8 mouse cellular contexts compared by ENCODE assay signal in the genomic region with DNA sequence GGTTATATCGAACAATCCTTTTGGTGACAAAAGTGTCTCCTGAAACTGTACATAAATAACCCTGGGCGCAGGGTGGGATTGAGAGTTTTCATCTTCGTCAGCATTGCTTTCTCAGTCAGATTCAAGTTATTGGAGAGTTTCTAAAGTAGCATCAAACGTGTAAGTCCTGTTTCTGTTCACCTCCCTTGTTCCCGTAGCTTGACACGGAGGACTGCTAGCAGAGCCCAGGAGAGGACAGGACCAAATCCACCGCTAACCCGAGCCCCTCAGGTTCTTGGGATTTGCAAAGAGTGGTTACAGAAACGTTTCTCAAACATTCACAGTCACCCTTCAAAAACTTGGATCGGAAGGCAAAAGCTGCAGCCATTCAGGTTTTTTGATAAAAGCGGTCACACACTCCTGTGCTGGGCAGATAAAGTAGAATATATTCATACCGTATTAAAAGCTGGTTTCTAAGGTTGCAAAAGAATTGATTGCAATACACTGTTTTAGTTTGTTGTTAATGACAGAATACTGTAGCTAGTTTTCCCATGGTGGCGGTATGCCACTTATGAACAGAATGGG. TPM values are rescaled to one million over a fixed set of nuclear protein-coding genes. Genes with fewer than 3 reads are reported as not detected.
DNase-seq lines count a peak whose midpoint lies in the region; ATAC-seq and TF ChIP-seq lines count a peak whose summit lies in the region.

No protein-coding gene starts in this region.

- WGBS in kidney, postnatal 0 days: 27% methylated on average over 13 of the region's 13 CpGs
- WGBS in hindbrain, postnatal 0 days: 36% methylated on average over 13 of the region's 13 CpGs
- 32% methylated on average over 13 of the region's 13 CpGs for WGBS in midbrain, postnatal 0 days

- peak overlapping the region; percentile 81 for H3K4me2 ChIP-seq in kidney, postnatal 0 days (ENCODE audit: low read length)
- H3K4me2 ChIP-seq in hindbrain, postnatal 0 days (ENCODE audit: low read depth, low read length): peak overlapping the region; percentile 88
- H3K4me2 ChIP-seq in midbrain, postnatal 0 days (ENCODE audit: low read depth, low read length, poor library complexity, severe bottlenecking): peak overlapping the region; percentile 80

- no peak for ATAC-seq in kidney, postnatal 0 days (replicated peaks; ENCODE audit: low FRiP score, low read depth)
- no peak for ATAC-seq in hindbrain, postnatal 0 days
- ATAC-seq in midbrain, postnatal 0 days (ENCODE audit: low FRiP score): no peak

- peak overlapping the region; percentile 90 for H3K9ac ChIP-seq in kidney, postnatal 0 days (ENCODE audit: low read depth, low read length)
- H3K9ac ChIP-seq in hindbrain, postnatal 0 days (replicated peaks; ENCODE audit: low read length): peak overlapping the region; percentile 90
- peak overlapping the region; percentile 79 for H3K9ac ChIP-seq in midbrain, postnatal 0 days (replicated peaks; ENCODE audit: low read length, poor library complexity, severe bottlenecking)

- no peak for TF ChIP-seq CTCF in kidney, postnatal 0 days (IDR thresholded peaks at IDR 0.05; ENCODE audit: low read depth)
- TF ChIP-seq CTCF in hindbrain, postnatal 0 days (IDR thresholded peaks at IDR 0.05; ENCODE audit: low read depth): no peak
- no peak for TF ChIP-seq CTCF in midbrain, postnatal 0 days (IDR thresholded peaks at IDR 0.05)

- peak; percentile 21 for DNase-seq in kidney, postnatal 0 days (ENCODE audit: low spot score)
- DNase-seq in kidney, adult 18-20 months: no peak
- DNase-seq in c-Kit-positive CD71-negative TER-119-negative erythroid progenitor cells, embryonic 14.5 days (ENCODE audit: low read depth): peak; percentile 9
- DNase-seq in hindbrain, postnatal 0 days (ENCODE audit: low spot score): no peak
- no peak for DNase-seq in midbrain, postnatal 0 days (ENCODE audit: low spot score)
- DNase-seq in MN1 (ENCODE audit: low spot score): no peak
- no peak for DNase-seq in thymus, postnatal 36 days
- DNase-seq in embryo, embryonic 9.5 days (ENCODE audit: extremely low spot score): no peak

- no peaks in the 10 kb centered on the region for H3K27me3 ChIP-seq in kidney, postnatal 0 days (ENCODE audit: insufficient read depth, low read length)
- no peaks in the 10 kb centered on the region for H3K27me3 ChIP-seq in hindbrain, postnatal 0 days (ENCODE audit: insufficient read depth, low read length)
- no peaks in the 10 kb centered on the region for H3K27me3 ChIP-seq in midbrain, postnatal 0 days (ENCODE audit: insufficient read depth, low read length)

- H3K4me1 ChIP-seq in kidney, postnatal 0 days (replicated peaks; ENCODE audit: insufficient read depth, low read length): peaks cover 6% of the 10 kb centered on the region
- H3K4me1 ChIP-seq in hindbrain, postnatal 0 days (ENCODE audit: insufficient read depth, low read length): no peaks in the 10 kb centered on the region; the same call in 1 of the 2 replicates
- H3K4me1 ChIP-seq in midbrain, postnatal 0 days (ENCODE audit: insufficient read depth, low read length): no peaks in the 10 kb centered on the region

- H3K4me3 ChIP-seq in kidney, postnatal 0 days (replicated peaks; ENCODE audit: low read depth, low read length): peak overlapping the region; percentile 88
- H3K4me3 ChIP-seq in hindbrain, postnatal 0 days (ENCODE audit: low read length): peak overlapping the region; percentile 99
- peak overlapping the region; percentile 97 for H3K4me3 ChIP-seq in midbrain, postnatal 0 days (ENCODE audit: low read depth, low read length)

- no peaks in the 10 kb centered on the region for H3K9me3 ChIP-seq in kidney, postnatal 0 days (replicated peaks; ENCODE audit: low read length)
- H3K9me3 ChIP-seq in hindbrain, postnatal 0 days (ENCODE audit: low read length): no peaks in the 10 kb centered on the region
- no peaks in the 10 kb centered on the region for H3K9me3 ChIP-seq in midbrain, postnatal 0 days (ENCODE audit: low read length)

- peak overlapping the region; percentile 91 for H3K27ac ChIP-seq in kidney, postnatal 0 days
- H3K27ac ChIP-seq in hindbrain, postnatal 0 days: no peak overlapping the region
- no peak overlapping the region for H3K27ac ChIP-seq in midbrain, postnatal 0 days (ENCODE audit: low read depth, low read length)

- 0 out of 2 replicates have a peak, but pooled peaks cover 5% of the 10 kb centered on the region for H3K36me3 ChIP-seq in kidney, postnatal 0 days (ENCODE audit: insufficient read depth, low read length)
- no peaks in the 10 kb centered on the region for H3K36me3 ChIP-seq in hindbrain, postnatal 0 days (ENCODE audit: insufficient read depth, low read length)
- no peaks in the 10 kb centered on the region for H3K36me3 ChIP-seq in midbrain, postnatal 0 days (ENCODE audit: insufficient read depth, low read length)

RNA-seq across cellular contexts. Expression of gene Slc30a9, which starts 1.0 kb away (rescaled TPM):
- polyA plus RNA-seq in kidney, postnatal 0 days (2015; fragmentation: Nextera tagmentation; extraction: Ambion mirVana): 121 and 129 TPM in 2 replicates
- total RNA-seq in hindbrain, postnatal 0 days (2014; rRNA removed): 72.8 and 90.5 TPM in 2 replicates
- 175 and 179 TPM in 2 replicates for polyA plus RNA-seq in hindbrain, postnatal 0 days (2015; fragmentation: Nextera tagmentation; extraction: Ambion mirVana)
- 99.2 and 99.5 TPM in 2 replicates for total RNA-seq in midbrain, postnatal 0 days (2014; rRNA removed)
- polyA plus RNA-seq in midbrain, postnatal 0 days (2015; fragmentation: Nextera tagmentation; extraction: Ambion mirVana): 172 and 176 TPM in 2 replicates

RNA-seq across cellular contexts. Expression of gene Tmem33, which starts 47.4 kb away (rescaled TPM):
- polyA plus RNA-seq in kidney, postnatal 0 days (2015; fragmentation: Nextera tagmentation; extraction: Ambion mirVana): 120 and 121 TPM in 2 replicates
- 64.5 and 83.3 TPM in 2 replicates for total RNA-seq in hindbrain, postnatal 0 days (2014; rRNA removed)
- 61.5 and 67.4 TPM in 2 replicates for polyA plus RNA-seq in hindbrain, postnatal 0 days (2015; fragmentation: Nextera tagmentation; extraction: Ambion mirVana)
- 68.1 and 74.6 TPM in 2 replicates for total RNA-seq in midbrain, postnatal 0 days (2014; rRNA removed)
- polyA plus RNA-seq in midbrain, postnatal 0 days (2015; fragmentation: Nextera tagmentation; extraction: Ambion mirVana): 49.8 and 55.0 TPM in 2 replicates

Comparison
In these comparisons a context has a peak if more than half of its experiments do, and no peak if none do; other contexts are left out.
1. DNase-seq: peak in kidney, postnatal 0 days (single experiment) and c-Kit-positive CD71-negative TER-119-negative erythroid progenitor cells, embryonic 14.5 days (single experiment); none in kidney, adult 18-20 months (single experiment), hindbrain, postnatal 0 days (single experiment), midbrain, postnatal 0 days (single experiment), MN1 (single experiment), thymus, postnatal 36 days (0 of 2) and embryo, embryonic 9.5 days (single experiment).
2. Peak in every context shown above with its lines, with median percentiles within 50 percentile points of each other: H3K4me2 ChIP-seq, H3K4me3 ChIP-seq and H3K9ac ChIP-seq.